Mouse (Mus musculus) MEL (cell line): ENCODE data around the gene Car15. TPM values are rescaled to one million over a fixed set of nuclear protein-coding genes. Genes with fewer than 3 reads are reported as not detected.

Source experiments
- DNase-seq: peaks from one replicate; pipeline ENCODE4 v3.0.0; 2011; ENCODE audit warnings: low read depth, low spot score
- H3K27ac ChIP-seq: 2 replicates; pipeline ENCODE4 v1.5.1; 2012; ENCODE audit warnings: low read depth, mild to moderate bottlenecking, control low read depth, low read length, moderate library complexity; ENCODE audit not compliant: control insufficient read depth
- H3K27me3 ChIP-seq, 2 experiments: fragments of 150-350 bp in 1 of 2; sonication (generic) in 1 of 2; 2 replicates each; pipeline ENCODE4 v1.6.1; 2012; ENCODE audit warnings: low read length in 2 of 2, mild to moderate bottlenecking in 2 of 2, improper control_type of control experiment in 1 of 2, moderate library complexity in 1 of 2; ENCODE audit not compliant: insufficient read depth in 2 of 2, control insufficient read depth in 1 of 2
- H3K36me3 ChIP-seq, 2 experiments: 2 replicates each; pipeline ENCODE4 v1.6.1; 2012 to 2014; ENCODE audit warnings: low read length in 2 of 2, improper control_type of control experiment in 1 of 2, inconsistent platforms in 1 of 2, mild to moderate bottlenecking in 1 of 2; ENCODE audit not compliant: insufficient read depth in 2 of 2, control insufficient read depth in 1 of 2
- H3K4me1 ChIP-seq, 2 experiments: fragments of 150-350 bp in 1 of 2; sonication (generic) in 1 of 2; 2 replicates each; pipeline ENCODE4 v1.6.1; 2012; ENCODE audit warnings: low read length in 2 of 2, improper control_type of control experiment in 1 of 2, mild to moderate bottlenecking in 1 of 2; ENCODE audit not compliant: insufficient read depth in 2 of 2, control insufficient read depth in 1 of 2
- H3K4me3 ChIP-seq, 2 experiments: fragments of 150-350 bp in 1 of 2; sonication (generic) in 1 of 2; 2 replicates each; pipeline ENCODE4 v1.5.1; 2012; ENCODE audit warnings: low read depth in 2 of 2, low read length in 2 of 2, mild to moderate bottlenecking in 2 of 2, moderate library complexity in 2 of 2, control low read depth in 1 of 2, improper control_type of control experiment in 1 of 2; ENCODE audit not compliant: control insufficient read depth in 1 of 2, insufficient read depth in 1 of 2
- H3K79me2 ChIP-seq: 2 replicates; pipeline ENCODE4 v1.6.1; 2012; ENCODE audit warnings: mild to moderate bottlenecking, low read length, moderate library complexity; ENCODE audit not compliant: control insufficient read depth, poor library complexity, insufficient read depth
- H3K9ac ChIP-seq: 2 replicates; pipeline ENCODE4 v1.6.1; 2012; ENCODE audit warnings: low read depth, mild to moderate bottlenecking, control low read depth, low read length, moderate library complexity; ENCODE audit not compliant: control insufficient read depth, poor library complexity, severe bottlenecking
- H3K9me3 ChIP-seq: fragments of 150-350 bp; sonication (generic); replicated peaks from 2 replicates; pipeline ENCODE4 v1.6.1; 2012; ENCODE audit warnings: mild to moderate bottlenecking, low read length, improper control_type of control experiment, moderate library complexity; ENCODE audit not compliant: insufficient read depth
- BHLHE40 ChIP-seq: IDR thresholded peaks from 2 replicates; pipeline ENCODE4 v1.6.1; 2012; ENCODE audit warnings: low read depth, mild to moderate bottlenecking, inconsistent platforms, low read length, improper control_type of control experiment, borderline replicate concordance
- CHD1 ChIP-seq: IDR thresholded peaks from 2 replicates; pipeline ENCODE4 v1.6.1; 2012; ENCODE audit warnings: low read depth, mild to moderate bottlenecking, inconsistent platforms, low read length, improper control_type of control experiment
- CHD2 ChIP-seq: IDR thresholded peaks from 2 replicates; pipeline ENCODE4 v1.6.1; 2011; ENCODE audit warnings: low read length, improper control_type of control experiment
- ELF1 ChIP-seq: IDR thresholded peaks from 2 replicates; pipeline ENCODE4 v1.6.1; 2014; ENCODE audit warnings: low read depth, mild to moderate bottlenecking, inconsistent platforms, low read length, improper control_type of control experiment, moderate library complexity
- EP300 ChIP-seq, 2 experiments: IDR thresholded peaks; 2 replicates each; pipeline ENCODE4 v1.6.1; 2011; ENCODE audit warnings: improper control_type of control experiment in 2 of 2, low read length in 2 of 2, low read depth in 1 of 2, mild to moderate bottlenecking in 1 of 2
- ETS1 ChIP-seq: IDR thresholded peaks from 2 replicates; pipeline ENCODE4 v1.6.1; 2012; ENCODE audit warnings: low read depth, mild to moderate bottlenecking, inconsistent platforms, low read length, improper control_type of control experiment, moderate library complexity
- GABPA ChIP-seq: IDR thresholded peaks from 2 replicates; pipeline ENCODE4 v1.6.1; 2012; ENCODE audit warnings: low read depth, mild to moderate bottlenecking, inconsistent platforms, low read length, improper control_type of control experiment, moderate library complexity
- GATA1 ChIP-seq: IDR thresholded peaks from 2 replicates; pipeline ENCODE4 v1.6.1; 2011; ENCODE audit warnings: low read depth, low read length, improper control_type of control experiment
- HCFC1 ChIP-seq: IDR thresholded peaks from 2 replicates; pipeline ENCODE4 v1.6.1; 2012; ENCODE audit warnings: low read depth, mild to moderate bottlenecking, inconsistent platforms, low read length, improper control_type of control experiment, moderate library complexity
- JUND ChIP-seq: IDR thresholded peaks from 2 replicates; pipeline ENCODE4 v1.6.1; 2011; ENCODE audit warnings: low read depth, mild to moderate bottlenecking, improper control_type of control experiment, low read length
- KAT2A ChIP-seq: conservative IDR thresholded peaks from 2 replicates; pipeline ENCODE4 v1.6.1; 2012; ENCODE audit warnings: low read depth, low read length, improper control_type of control experiment, inconsistent platforms
- MAFK ChIP-seq: IDR thresholded peaks from 2 replicates; pipeline ENCODE4 v1.6.1; 2011; ENCODE audit warnings: low read depth, mild to moderate bottlenecking, low read length, improper control_type of control experiment, borderline replicate concordance
- MAX ChIP-seq: IDR thresholded peaks from 2 replicates; pipeline ENCODE4 v1.6.1; 2011; ENCODE audit warnings: low read length, improper control_type of control experiment
- MAZ ChIP-seq: IDR thresholded peaks from 2 replicates; pipeline ENCODE4 v1.6.1; 2012; ENCODE audit warnings: low read depth, mild to moderate bottlenecking, inconsistent platforms, low read length, improper control_type of control experiment
- MEF2A ChIP-seq: IDR thresholded peaks from 2 replicates; pipeline ENCODE4 v1.6.1; 2014; ENCODE audit warnings: low read depth, mild to moderate bottlenecking, inconsistent platforms, low read length, improper control_type of control experiment; ENCODE audit not compliant: poor library complexity, insufficient replicate concordance, severe bottlenecking; ENCODE audit errors: extremely low read depth
- MXI1 ChIP-seq: IDR thresholded peaks from 2 replicates; pipeline ENCODE4 v1.6.1; 2011; ENCODE audit warnings: mild to moderate bottlenecking, low read depth, low read length, improper control_type of control experiment
- MYB ChIP-seq: IDR thresholded peaks from 2 replicates; pipeline ENCODE4 v1.6.1; 2011; ENCODE audit warnings: mild to moderate bottlenecking, low read depth, low read length, improper control_type of control experiment
- MYC ChIP-seq: IDR thresholded peaks from 2 replicates; pipeline ENCODE4 v1.6.1; 2011; ENCODE audit warnings: low read depth, mild to moderate bottlenecking, low read length, improper control_type of control experiment, moderate library complexity
- NRF1 ChIP-seq: IDR thresholded peaks from 2 replicates; pipeline ENCODE4 v1.6.1; 2014; ENCODE audit warnings: low read depth, mild to moderate bottlenecking, inconsistent platforms, low read length, improper control_type of control experiment, moderate library complexity; ENCODE audit not compliant: poor library complexity, insufficient read depth, severe bottlenecking
- POLR2A ChIP-seq, 2 experiments: IDR thresholded peaks; 2 replicates each; pipeline ENCODE4 v1.6.1; 2011 to 2012; ENCODE audit warnings: low read length in 2 of 2, mild to moderate bottlenecking in 2 of 2, control low read depth in 1 of 2, improper control_type of control experiment in 1 of 2, low read depth in 1 of 2, moderate library complexity in 1 of 2; ENCODE audit not compliant: control insufficient read depth in 1 of 2, insufficient read depth in 1 of 2, poor library complexity in 1 of 2
- RAD21 ChIP-seq: IDR thresholded peaks from 2 replicates; pipeline ENCODE4 v1.6.1; 2011; ENCODE audit warnings: mild to moderate bottlenecking, low read depth, low read length, improper control_type of control experiment
- RCOR1 ChIP-seq: IDR thresholded peaks from 2 replicates; pipeline ENCODE4 v1.6.1; 2012; ENCODE audit warnings: low read depth, mild to moderate bottlenecking, inconsistent platforms, low read length, improper control_type of control experiment
- SIN3A ChIP-seq: IDR thresholded peaks from 2 replicates; pipeline ENCODE4 v1.6.1; 2012; ENCODE audit warnings: low read length, improper control_type of control experiment, inconsistent platforms
- TBP ChIP-seq: IDR thresholded peaks from 2 replicates; pipeline ENCODE4 v1.8.0; 2011; ENCODE audit warnings: low read depth, low read length, improper control_type of control experiment
- UBTF ChIP-seq: IDR thresholded peaks from 2 replicates; pipeline ENCODE4 v1.6.1; 2012; ENCODE audit warnings: low read depth, mild to moderate bottlenecking, inconsistent platforms, low read length, improper control_type of control experiment, moderate library complexity, borderline replicate concordance; ENCODE audit not compliant: insufficient read depth
- USF1 ChIP-seq: IDR thresholded peaks from 2 replicates; pipeline ENCODE4 v1.6.1; 2014; ENCODE audit warnings: low read depth, mild to moderate bottlenecking, inconsistent platforms, low read length, improper control_type of control experiment, moderate library complexity
- ZC3H11A ChIP-seq: IDR thresholded peaks from 2 replicates; pipeline ENCODE4 v1.6.1; 2012; ENCODE audit warnings: low read depth, mild to moderate bottlenecking, inconsistent platforms, low read length, improper control_type of control experiment
- ZMIZ1 ChIP-seq: IDR thresholded peaks from 2 replicates; pipeline ENCODE4 v1.6.1; 2012; ENCODE audit warnings: low read depth, mild to moderate bottlenecking, inconsistent platforms, low read length, improper control_type of control experiment, moderate library complexity
- ZNF384 ChIP-seq: IDR thresholded peaks from 2 replicates; pipeline ENCODE4 v1.6.1; 2012; ENCODE audit warnings: low read depth, mild to moderate bottlenecking, inconsistent platforms, low read length, improper control_type of control experiment
- polyA plus RNA-seq, 2 experiments: library from polyadenylated mRNA; stranded (reverse) in 1 of 2; unstranded in 1 of 2; fragments of >175 nt in 1 of 2; fragments of >200 nt in 1 of 2; gene quantifications; 2 replicates each; pipeline versions ENCODE4 v1.2.1 to v1.2.4; 2012; ENCODE audit warnings: low replicate concordance in 2 of 2, low read depth in 1 of 2; ENCODE audit not compliant: insufficient read length in 2 of 2, insufficient read depth in 1 of 2, missing spikeins in 1 of 2
- total RNA-seq: library from RNA; depleted of rRNA; stranded (reverse); fragments of 300-350 nt; gene quantifications from 2 replicates; pipeline ENCODE4 v1.2.3, GENCODE M21; 2012

The Car15 gene
- total and polyA plus RNA-seq, 3 experiments, result 2.0 to 3.6 TPM; not detected in 1

- peak; percentile 55; the same call in 1 of the 2 replicates for TF ChIP-seq MAFK
- peak; percentile 100 for TF ChIP-seq RCOR1
- TF ChIP-seq ETS1, result peak; percentile 52; the same call in 1 of the 2 replicates
- TF ChIP-seq ELF1, result no peak
- no peak for TF ChIP-seq ZC3H11A
- no peak for TF ChIP-seq ZMIZ1
- no peak for TF ChIP-seq RAD21
- TF ChIP-seq MYC, result no peak
- TF ChIP-seq BHLHE40, result peak; percentile 64; the same call in 1 of the 2 replicates
- TF ChIP-seq TBP, result 0 out of 2 replicates have a peak, but pooled peaks have one; percentile 31
- TF ChIP-seq POLR2A (IDR thresholded peaks at IDR 0.05; ENCODE audit: control insufficient read depth in 1 of 2, insufficient read depth in 1 of 2, low read depth in 1 of 2, low read length in 2 of 2, poor library complexity in 1 of 2), result no peak
- TF ChIP-seq CHD1, result no peak
- no peak for TF ChIP-seq USF1
- TF ChIP-seq JUND, result no peak
- no peak for TF ChIP-seq SIN3A
- TF ChIP-seq MYB, result no peak
- TF ChIP-seq HCFC1, result no peak
- TF ChIP-seq MXI1, result peak; percentile 64; the same call in 1 of the 2 replicates
Observed at GRCm38 (mm10) chr16:17828229-17828628, 9.9 kb downstream of the Car15 start (continued).

GRCm38 (mm10) chr16:17826500-17826899, 11.7 kb downstream of the Car15 start:
- DNase-seq, result no peak
- TF ChIP-seq MYC, result no peak
- TF ChIP-seq CHD2, result no peak
- no peak for TF ChIP-seq HCFC1
- no peak for TF ChIP-seq NRF1
- TF ChIP-seq EP300 (IDR thresholded peaks at IDR 0.05; ENCODE audit: low read depth in 1 of 2, low read length in 2 of 2), result no peak
- TF ChIP-seq KAT2A, result no peak
- TF ChIP-seq ZNF384, result no peak
- no peak for TF ChIP-seq JUND
- TF ChIP-seq RCOR1, result no peak
- TF ChIP-seq GABPA, result no peak
- TF ChIP-seq MEF2A, result no peak
- TF ChIP-seq MXI1, result no peak
- no peak for TF ChIP-seq MAX
- no peak for TF ChIP-seq GATA1
- no peak for TF ChIP-seq RAD21
- TF ChIP-seq MAZ, result no peak
- no peak for TF ChIP-seq CHD1
- no peak for TF ChIP-seq UBTF
- no peak for TF ChIP-seq USF1
- H3K27ac ChIP-seq, result no peak overlapping the region
- H3K9me3 ChIP-seq, result no peaks in the 10 kb centered on the region
- no peak overlapping the region for H3K9ac ChIP-seq
- no peaks in the 10 kb centered on the region; a peak in 2 of 4 replicates for H3K27me3 ChIP-seq
- no peaks in the 10 kb centered on the region for H3K79me2 ChIP-seq
- H3K4me1 ChIP-seq, result peaks cover 0 to 12% of the 10 kb centered on the region in 2 experiments; a peak in 2 of 4 replicates
- peaks cover 0 to 2% of the 10 kb centered on the region in 2 experiments; a peak in 1 of 4 replicates for H3K36me3 ChIP-seq
- no peak overlapping the region for H3K4me3 ChIP-seq
